Mouse (Mus musculus) MEL (cell line): ENCODE measurements around the gene Trmt11. TPM values are rescaled to one million over a fixed set of nuclear protein-coding genes. Genes with fewer than 3 reads are reported as not detected.
"Not testable (repeated sequence)": the region's sequence is repeated elsewhere in the genome, so short reads cannot be mapped to it uniquely, and the experiment has no call there.

Experiments
- DNase-seq: peaks from one replicate; pipeline ENCODE4 v3.0.0; 2011; ENCODE audit warnings: low read depth, low spot score
- H3K27ac ChIP-seq: 2 replicates; pipeline ENCODE4 v1.5.1; 2012; ENCODE audit warnings: low read depth, mild to moderate bottlenecking, control low read depth, low read length, moderate library complexity; ENCODE audit not compliant: control insufficient read depth
- H3K27me3 ChIP-seq, 2 experiments: fragments of 150-350 bp in 1 of 2; sonication (generic) in 1 of 2; 2 replicates each; pipeline ENCODE4 v1.6.1; 2012; ENCODE audit warnings: low read length in 2 of 2, mild to moderate bottlenecking in 2 of 2, improper control_type of control experiment in 1 of 2, moderate library complexity in 1 of 2; ENCODE audit not compliant: insufficient read depth in 2 of 2, control insufficient read depth in 1 of 2
- H3K36me3 ChIP-seq, 2 experiments: 2 replicates each; pipeline ENCODE4 v1.6.1; 2012 to 2014; ENCODE audit warnings: low read length in 2 of 2, improper control_type of control experiment in 1 of 2, inconsistent platforms in 1 of 2, mild to moderate bottlenecking in 1 of 2; ENCODE audit not compliant: insufficient read depth in 2 of 2, control insufficient read depth in 1 of 2
- H3K4me1 ChIP-seq, 2 experiments: fragments of 150-350 bp in 1 of 2; sonication (generic) in 1 of 2; 2 replicates each; pipeline ENCODE4 v1.6.1; 2012; ENCODE audit warnings: low read length in 2 of 2, improper control_type of control experiment in 1 of 2, mild to moderate bottlenecking in 1 of 2; ENCODE audit not compliant: insufficient read depth in 2 of 2, control insufficient read depth in 1 of 2
- H3K4me3 ChIP-seq, 2 experiments: fragments of 150-350 bp in 1 of 2; sonication (generic) in 1 of 2; 2 replicates each; pipeline ENCODE4 v1.5.1; 2012; ENCODE audit warnings: low read depth in 2 of 2, low read length in 2 of 2, mild to moderate bottlenecking in 2 of 2, moderate library complexity in 2 of 2, control low read depth in 1 of 2, improper control_type of control experiment in 1 of 2; ENCODE audit not compliant: control insufficient read depth in 1 of 2, insufficient read depth in 1 of 2
- H3K79me2 ChIP-seq: 2 replicates; pipeline ENCODE4 v1.6.1; 2012; ENCODE audit warnings: mild to moderate bottlenecking, low read length, moderate library complexity; ENCODE audit not compliant: control insufficient read depth, poor library complexity, insufficient read depth
- H3K9ac ChIP-seq: 2 replicates; pipeline ENCODE4 v1.6.1; 2012; ENCODE audit warnings: low read depth, mild to moderate bottlenecking, control low read depth, low read length, moderate library complexity; ENCODE audit not compliant: control insufficient read depth, poor library complexity, severe bottlenecking
- H3K9me3 ChIP-seq: fragments of 150-350 bp; sonication (generic); replicated peaks from 2 replicates; pipeline ENCODE4 v1.6.1; 2012; ENCODE audit warnings: mild to moderate bottlenecking, low read length, improper control_type of control experiment, moderate library complexity; ENCODE audit not compliant: insufficient read depth
- MEF2A ChIP-seq: IDR thresholded peaks from 2 replicates; pipeline ENCODE4 v1.6.1; 2014; ENCODE audit warnings: low read depth, mild to moderate bottlenecking, inconsistent platforms, low read length, improper control_type of control experiment; ENCODE audit not compliant: poor library complexity, insufficient replicate concordance, severe bottlenecking; ENCODE audit errors: extremely low read depth
- MXI1 ChIP-seq: IDR thresholded peaks from 2 replicates; pipeline ENCODE4 v1.6.1; 2011; ENCODE audit warnings: mild to moderate bottlenecking, low read depth, low read length, improper control_type of control experiment
- NRF1 ChIP-seq: IDR thresholded peaks from 2 replicates; pipeline ENCODE4 v1.6.1; 2014; ENCODE audit warnings: low read depth, mild to moderate bottlenecking, inconsistent platforms, low read length, improper control_type of control experiment, moderate library complexity; ENCODE audit not compliant: poor library complexity, insufficient read depth, severe bottlenecking
- POLR2A ChIP-seq, 2 experiments: IDR thresholded peaks; 2 replicates each; pipeline ENCODE4 v1.6.1; 2011 to 2012; ENCODE audit warnings: low read length in 2 of 2, mild to moderate bottlenecking in 2 of 2, control low read depth in 1 of 2, improper control_type of control experiment in 1 of 2, low read depth in 1 of 2, moderate library complexity in 1 of 2; ENCODE audit not compliant: control insufficient read depth in 1 of 2, insufficient read depth in 1 of 2, poor library complexity in 1 of 2
- POLR2AphosphoS5 ChIP-seq: IDR thresholded peaks from 2 replicates; pipeline ENCODE4 v1.6.1; 2012; ENCODE audit warnings: low read depth, borderline replicate concordance, mild to moderate bottlenecking, inconsistent platforms, low read length, moderate library complexity, mixed read lengths
- TAL1 ChIP-seq: IDR thresholded peaks from 2 replicates; pipeline ENCODE4 v1.6.1; 2012; ENCODE audit warnings: mild to moderate bottlenecking, inconsistent platforms, low read length, moderate library complexity, mixed read lengths
- TCF12 ChIP-seq: IDR thresholded peaks from 2 replicates; pipeline ENCODE4 v1.6.1; 2014; ENCODE audit warnings: low read depth, mild to moderate bottlenecking, inconsistent platforms, low read length, improper control_type of control experiment, moderate library complexity
- polyA plus RNA-seq, 2 experiments: library from polyadenylated mRNA; stranded (reverse) in 1 of 2; unstranded in 1 of 2; fragments of >175 nt in 1 of 2; fragments of >200 nt in 1 of 2; gene quantifications; 2 replicates each; pipeline versions ENCODE4 v1.2.1 to v1.2.4; 2012; ENCODE audit warnings: low replicate concordance in 2 of 2, low read depth in 1 of 2; ENCODE audit not compliant: insufficient read length in 2 of 2, insufficient read depth in 1 of 2, missing spikeins in 1 of 2
- total RNA-seq: library from RNA; depleted of rRNA; stranded (reverse); fragments of 300-350 nt; gene quantifications from 2 replicates; pipeline ENCODE4 v1.2.3, GENCODE M21; 2012

Gene Trmt11
- total and polyA plus RNA-seq, 3 experiments, result 15.8 to 22.6 TPM; not detected in 1

DNA sequence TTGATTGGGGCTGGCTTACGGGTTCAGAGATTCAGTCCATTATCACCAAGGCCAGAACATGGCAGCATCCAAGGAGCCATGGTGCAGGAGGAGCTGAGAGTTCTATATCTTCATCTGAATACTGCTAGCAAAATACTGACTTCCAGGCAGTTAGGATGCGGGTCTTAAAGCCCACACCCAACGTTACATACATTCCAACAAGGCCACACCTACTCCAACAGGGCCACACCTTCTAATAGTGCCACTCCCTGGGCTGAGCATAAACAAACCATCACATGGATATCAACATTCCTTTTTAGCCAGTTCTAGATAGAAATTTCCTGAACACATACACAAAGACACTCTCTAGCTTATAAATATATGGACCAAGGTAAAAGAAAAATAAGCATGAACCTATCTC lies 29.0 kb upstream of the Trmt11 start, which contains the start of gene Hint3:
TSS of gene Hint3 (minus strand) at position 120 of the 400 bp plus-strand sequence.
- Histone ChIP-seq H3K36me3 (peaks cover 0 to 5% of the 10 kb centered on the region in 2 experiments; a peak in 1 of 4 replicates), H3K9me3 (no peaks in the 10 kb centered on the region), H3K79me2 (no peaks in the 10 kb centered on the region), H3K27ac (no peak within 1 kb of the TSS), H3K9ac (no peak within 1 kb of the TSS), H3K4me1 (peaks cover 0 to 2% of the 10 kb centered on the region in 2 experiments; a peak in 1 of 4 replicates), H3K27me3 (no peaks in the 10 kb centered on the region), H3K4me3 (no peak within 1 kb of the TSS)
- TF ChIP-seq MEF2A, result no peak
- no peak for TF ChIP-seq MXI1
- DNase-seq, result no peak

DNA sequence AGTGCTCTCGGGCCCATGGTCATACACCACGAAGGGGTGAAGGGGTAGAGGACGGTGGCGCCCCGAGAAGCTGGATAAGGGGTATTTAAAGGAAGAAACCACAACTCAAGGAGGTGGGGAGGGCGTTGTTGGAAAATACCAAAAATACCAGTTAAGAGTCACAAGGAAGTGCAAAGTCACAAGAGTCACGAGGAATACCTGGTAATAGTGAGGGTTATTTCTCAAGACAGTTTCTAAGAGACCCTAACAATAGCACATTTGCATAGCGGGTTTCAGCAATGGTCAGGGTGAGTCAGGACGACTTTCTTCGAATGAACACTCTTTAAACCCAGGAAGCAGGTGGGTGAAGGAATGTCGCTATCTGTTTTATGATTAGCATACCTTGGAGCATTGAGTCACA lies 27.9 kb upstream of the Trmt11 start:
- not testable (repeated sequence) for H3K4me1 ChIP-seq, H3K9me3 ChIP-seq, H3K79me2 ChIP-seq, DNase-seq, H3K27me3 ChIP-seq, H3K9ac ChIP-seq, H3K27ac ChIP-seq, H3K36me3 ChIP-seq, H3K4me3 ChIP-seq

DNA sequence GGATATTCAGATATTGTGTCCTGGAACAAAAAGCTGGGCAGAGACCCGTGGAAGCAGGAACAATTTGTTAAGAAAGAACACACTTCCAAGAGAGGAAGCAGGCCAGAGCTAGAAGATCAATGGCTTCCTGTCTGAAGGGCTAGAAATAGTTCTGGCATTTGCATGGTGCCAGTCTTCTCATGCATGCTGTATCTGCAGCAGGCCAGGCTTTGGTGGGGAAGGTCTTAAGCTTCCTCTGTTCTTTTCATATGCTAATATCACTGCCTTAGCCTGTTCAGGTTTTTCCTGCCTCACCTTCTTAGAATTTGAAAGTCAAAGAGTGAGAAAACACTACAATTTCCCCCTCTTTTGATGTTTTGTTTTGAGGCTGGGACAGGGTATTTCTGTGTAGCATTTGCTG lies 27.0 kb upstream of the Trmt11 start:
- Histone ChIP-seq H3K79me2 (no peaks in the 10 kb centered on the region), H3K36me3 (peaks cover 0 to 5% of the 10 kb centered on the region in 2 experiments; a peak in 2 of 4 replicates), H3K4me1 (peaks cover 4 to 8% of the 10 kb centered on the region in 2 experiments; a peak in 2 of 4 replicates), H3K27ac (no peak overlapping the region), H3K9ac (no peak overlapping the region), H3K27me3 (no peaks in the 10 kb centered on the region), H3K9me3 (no peaks in the 10 kb centered on the region), H3K4me3 (no peak overlapping the region)
- no peak for DNase-seq
- TF ChIP-seq POLR2AphosphoS5 (no peak), NRF1 (no peak), POLR2A (IDR thresholded peaks at IDR 0.05; ENCODE audit: control insufficient read depth in 1 of 2, insufficient read depth in 1 of 2, low read depth in 1 of 2, low read length in 2 of 2, poor library complexity in 1 of 2) (no peak), TCF12 (no peak), MEF2A (no peak), TAL1 (no peak)
